Mouse (Mus musculus) ZHBTc4 (cell line): Measurements from ENCODE around the gene Sun1.

ENCODE experiments used
- DNase-seq: peaks from one replicate; pipeline ENCODE4 v3.0.0-alpha.2; 2011; ENCODE audit warnings: low read depth, low spot score

The Sun1 gene

GRCm38 (mm10) chr5:139285383-139286067 lies 85.1 kb downstream of the Sun1 start:
- DNase-seq = peak; percentile 45

- DNase-seq = no peak
Measured at GRCm38 (mm10) chr5:139286142-139286941, 85.9 kb downstream of the Sun1 start.

GRCm38 (mm10) chr5:139287099-139287498 lies 86.7 kb downstream of the Sun1 start:
- no peak for DNase-seq

- no peak for DNase-seq
Measured at GRCm38 (mm10) chr5:139287787-139288186, 87.3 kb downstream of the Sun1 start.

GRCm38 (mm10) chr5:139288591-139288990 lies 88.2 kb downstream of the Sun1 start:
- no peak for DNase-seq

GRCm38 (mm10) chr5:139290467-139291259 lies 90.2 kb downstream of the Sun1 start:
- DNase-seq = no peak

GRCm38 (mm10) chr5:139291811-139292560 lies 91.5 kb downstream of the Sun1 start:
- peak; percentile 78 for DNase-seq

- DNase-seq = no peak
Measured at GRCm38 (mm10) chr5:139294089-139294488, 93.7 kb downstream of the Sun1 start.

- DNase-seq = no peak
Measured at GRCm38 (mm10) chr5:139297092-139297491, 96.7 kb downstream of the Sun1 start.

GRCm38 (mm10) chr5:139297745-139298144 lies 97.3 kb downstream of the Sun1 start:
- no peak for DNase-seq
